Comparison of ENCODE assay signal across 8 mouse cellular contexts in the genomic region with DNA sequence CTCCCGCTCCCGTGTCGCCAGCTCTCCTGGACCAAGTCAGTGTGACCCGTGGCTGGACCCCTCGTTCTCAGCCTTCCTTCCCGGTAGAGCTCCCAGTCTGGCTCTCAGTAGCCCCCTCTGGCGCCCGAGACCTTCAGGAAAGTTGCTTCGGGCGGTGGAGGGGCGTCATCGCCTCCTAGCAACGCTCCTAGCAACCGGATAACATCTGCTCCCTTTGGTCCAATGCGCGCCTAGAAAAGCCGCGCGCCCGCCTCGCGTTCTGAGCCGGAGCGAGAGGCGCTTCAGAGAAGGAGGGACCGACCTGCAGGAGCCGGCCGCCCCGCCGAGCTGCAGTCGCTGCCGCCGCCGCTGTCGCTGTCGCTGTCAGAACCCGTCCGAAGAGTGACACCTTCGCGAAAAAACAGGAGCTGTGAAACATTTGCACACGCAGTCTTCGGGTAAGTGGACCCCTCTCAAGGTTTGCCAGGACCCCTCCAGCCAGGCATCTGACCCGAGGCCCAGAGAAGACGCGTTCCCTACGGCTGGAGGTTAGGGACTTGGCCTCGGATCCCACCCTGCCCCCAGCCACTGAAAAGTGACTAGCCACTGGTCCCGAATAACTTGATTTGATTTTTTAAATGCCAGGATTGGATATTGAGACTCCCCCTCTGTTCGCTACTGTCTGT. TPM values are rescaled to one million over a fixed set of nuclear protein-coding genes. Genes with fewer than 3 reads are reported as not detected.
A peak's percentile ranks its signal among the peaks of the same experiment; 100 is the strongest.
DNase-seq lines count a peak whose midpoint lies in the region; ATAC-seq and TF ChIP-seq lines count a peak whose summit lies in the region.

No protein-coding gene starts in this region.

- no peak for TF ChIP-seq POLR2A in embryonic fibroblast, embryonic 13.5 days (IDR thresholded peaks at IDR 0.05; ENCODE audit: low read depth, low read length)

- H3K27ac ChIP-seq in embryonic fibroblast, embryonic 13.5 days (ENCODE audit: insufficient read depth, low read length): no peak overlapping the region
- no peak overlapping the region for H3K27ac ChIP-seq in heart, embryonic 11.5 days (ENCODE audit: low read depth, low read length)
- H3K27ac ChIP-seq in kidney, embryonic 14.5 days (ENCODE audit: low read depth, low read length): no peak overlapping the region
- no peak overlapping the region for H3K27ac ChIP-seq in limb, embryonic 12.5 days
- H3K27ac ChIP-seq in midbrain, embryonic 15.5 days: 0 out of 2 replicates have a peak overlapping the region, but pooled peaks have one; percentile 42
- no peak overlapping the region for H3K27ac ChIP-seq in stomach, postnatal 0 days (replicated peaks)

- no peak for TF ChIP-seq EP300 in stomach, postnatal 0 days (optimal IDR thresholded peaks at IDR 0.05)

- no peaks in the 10 kb centered on the region for H3K4me1 ChIP-seq in embryonic fibroblast, embryonic 13.5 days (ENCODE audit: control insufficient read depth, insufficient read depth, low read length)
- H3K4me1 ChIP-seq in heart, embryonic 11.5 days (ENCODE audit: control insufficient read depth, insufficient read depth, low read length): no peaks in the 10 kb centered on the region
- H3K4me1 ChIP-seq in kidney, embryonic 14.5 days (ENCODE audit: control insufficient read depth, insufficient read depth, low read length): no peaks in the 10 kb centered on the region
- H3K4me1 ChIP-seq in limb, embryonic 12.5 days (replicated peaks): 0 out of 2 replicates have a peak, but pooled peaks cover 7% of the 10 kb centered on the region
- H3K4me1 ChIP-seq in midbrain, embryonic 15.5 days: peaks cover 16% of the 10 kb centered on the region
- H3K4me1 ChIP-seq in stomach, postnatal 0 days (replicated peaks; ENCODE audit: control insufficient read depth, insufficient read depth): no peaks in the 10 kb centered on the region; the same call in 1 of the 2 replicates

- H3K27me3 ChIP-seq in heart, embryonic 11.5 days (ENCODE audit: control insufficient read depth, insufficient read depth, low read length): peaks cover 24% of the 10 kb centered on the region
- H3K27me3 ChIP-seq in kidney, embryonic 14.5 days (ENCODE audit: control insufficient read depth, insufficient read depth, low read length): peaks cover 22% of the 10 kb centered on the region; the same call in 1 of the 2 replicates
- peaks cover 37% of the 10 kb centered on the region for H3K27me3 ChIP-seq in limb, embryonic 12.5 days
- H3K27me3 ChIP-seq in midbrain, embryonic 15.5 days (replicated peaks): no peaks in the 10 kb centered on the region; the same call in 1 of the 2 replicates
- H3K27me3 ChIP-seq in stomach, postnatal 0 days (ENCODE audit: control insufficient read depth, insufficient read depth, low read length): no peaks in the 10 kb centered on the region

- H3K36me3 ChIP-seq in heart, embryonic 11.5 days (ENCODE audit: control insufficient read depth, insufficient read depth, low read length): no peaks in the 10 kb centered on the region
- H3K36me3 ChIP-seq in kidney, embryonic 14.5 days (ENCODE audit: control insufficient read depth, insufficient read depth, low read length): no peaks in the 10 kb centered on the region
- H3K36me3 ChIP-seq in limb, embryonic 12.5 days: no peaks in the 10 kb centered on the region
- no peaks in the 10 kb centered on the region for H3K36me3 ChIP-seq in midbrain, embryonic 15.5 days (replicated peaks)
- H3K36me3 ChIP-seq in stomach, postnatal 0 days (ENCODE audit: control insufficient read depth, insufficient read depth, low read length): no peaks in the 10 kb centered on the region

- H3K4me2 ChIP-seq in heart, embryonic 11.5 days: peak overlapping the region; percentile 72
- peak overlapping the region; percentile 72 for H3K4me2 ChIP-seq in kidney, embryonic 14.5 days (replicated peaks; ENCODE audit: low read depth, low read length)
- H3K4me2 ChIP-seq in limb, embryonic 12.5 days: peak overlapping the region; percentile 87
- peak overlapping the region; percentile 94 for H3K4me2 ChIP-seq in midbrain, embryonic 15.5 days
- H3K4me2 ChIP-seq in stomach, postnatal 0 days (replicated peaks; ENCODE audit: low read depth): peak overlapping the region; percentile 67

- ATAC-seq in heart, embryonic 11.5 days (replicated peaks; ENCODE audit: insufficient number of reproducible peaks, low FRiP score, low TSS enrichment): peak; percentile 90
- peak; percentile 98 for ATAC-seq in kidney, embryonic 14.5 days (ENCODE audit: low FRiP score, low TSS enrichment)
- ATAC-seq in limb, embryonic 12.5 days (ENCODE audit: insufficient number of reproducible peaks, insufficient read depth, low FRiP score, low TSS enrichment, low read depth): peak; percentile 95
- ATAC-seq in midbrain, embryonic 15.5 days (replicated peaks): peak; percentile 97
- ATAC-seq in stomach, postnatal 0 days (ENCODE audit: low FRiP score, low TSS enrichment): peak; percentile 85

- TF ChIP-seq CTCF in embryonic fibroblast, embryonic 13.5 days (IDR thresholded peaks at IDR 0.05; ENCODE audit: borderline replicate concordance, insufficient read depth, low read length): peak; percentile 26; the same call in 1 of the 2 replicates
- peak; percentile 73 for TF ChIP-seq CTCF in stomach, postnatal 0 days (IDR thresholded peaks at IDR 0.05; ENCODE audit: low read depth)

- peak; percentile 95 for DNase-seq in brain, adult 2 months (ENCODE audit: low read depth, low spot score)
- DNase-seq in stomach, postnatal 0 days (ENCODE audit: low spot score): peak; percentile 85
- no peak for DNase-seq in MN1 (ENCODE audit: low spot score)

- 1% methylated on average over 49 of the region's 49 CpGs for WGBS in heart, embryonic 11.5 days (ENCODE audit: insufficient replicate concordance)
- under 1% methylated on average over 49 of the region's 49 CpGs for WGBS in kidney, embryonic 14.5 days
- 1% methylated on average over 48 of the region's 49 CpGs for WGBS in limb, embryonic 12.5 days
- under 1% methylated on average over 49 of the region's 49 CpGs for WGBS in midbrain, embryonic 15.5 days
- WGBS in stomach, postnatal 0 days: 2% methylated on average over 48 of the region's 49 CpGs

- H3K9ac ChIP-seq in heart, embryonic 11.5 days (ENCODE audit: low read depth, low read length): no peak overlapping the region
- H3K9ac ChIP-seq in kidney, embryonic 14.5 days (ENCODE audit: low read depth, low read length): peak overlapping the region; percentile 23; the same call in 1 of the 2 replicates
- peak overlapping the region; percentile 40; the same call in 1 of the 2 replicates for H3K9ac ChIP-seq in limb, embryonic 12.5 days (replicated peaks)
- peak overlapping the region; percentile 39 for H3K9ac ChIP-seq in midbrain, embryonic 15.5 days
- peak overlapping the region; percentile 18 for H3K9ac ChIP-seq in stomach, postnatal 0 days (ENCODE audit: low read length)

- no peaks in the 10 kb centered on the region for H3K9me3 ChIP-seq in heart, embryonic 11.5 days (replicated peaks; ENCODE audit: control insufficient read depth, low read length)
- no peaks in the 10 kb centered on the region for H3K9me3 ChIP-seq in kidney, embryonic 14.5 days (ENCODE audit: control insufficient read depth, low read length)
- no peaks in the 10 kb centered on the region for H3K9me3 ChIP-seq in limb, embryonic 12.5 days
- no peaks in the 10 kb centered on the region for H3K9me3 ChIP-seq in midbrain, embryonic 15.5 days
- no peaks in the 10 kb centered on the region for H3K9me3 ChIP-seq in stomach, postnatal 0 days (ENCODE audit: control insufficient read depth, low read length)

- H3K4me3 ChIP-seq in embryonic fibroblast, embryonic 13.5 days (ENCODE audit: insufficient read depth, low read length): peak overlapping the region; percentile 29
- H3K4me3 ChIP-seq in heart, embryonic 11.5 days (ENCODE audit: low read depth, low read length): peak overlapping the region; percentile 41
- peak overlapping the region; percentile 39 for H3K4me3 ChIP-seq in kidney, embryonic 14.5 days (ENCODE audit: low read length)
- H3K4me3 ChIP-seq in limb, embryonic 12.5 days (replicated peaks): peak overlapping the region; percentile 42
- H3K4me3 ChIP-seq in midbrain, embryonic 15.5 days: peak overlapping the region; percentile 49
- H3K4me3 ChIP-seq in stomach, postnatal 0 days (ENCODE audit: low read depth, low read length): peak overlapping the region; percentile 43

RNA-seq across cellular contexts. Expression of a gene that starts 32.0 kb away (rescaled TPM):
- polyA plus RNA-seq in embryonic fibroblast, embryonic 13.5 days (2011; ENCODE audit: insufficient read length, low read depth, missing spikeins): not detected in 2 replicates
- polyA plus RNA-seq in heart, embryonic 11.5 days (2014; fragmentation: Nextera tagmentation; extraction: Ambion mirVana): not detected in 2 replicates
- polyA plus RNA-seq in kidney, embryonic 14.5 days (2014; fragmentation: Nextera tagmentation; extraction: Ambion mirVana): not detected in 2 replicates
- not detected in 2 replicates for polyA plus RNA-seq in limb, embryonic 12.5 days (2016; fragmentation: Nextera tagmentation; extraction: Ambion mirVana)
- not detected in 2 replicates for polyA plus RNA-seq in midbrain, embryonic 15.5 days (2015; fragmentation: Nextera tagmentation; extraction: Ambion mirVana)
- not detected in 2 replicates for polyA plus RNA-seq in stomach, postnatal 0 days (2015; fragmentation: Nextera tagmentation; extraction: Ambion mirVana)
